Mouse (Mus musculus) kidney, embryonic 14.5 days (tissue): ENCODE measurements around the gene Abcc6. TPM values are rescaled to one million over a fixed set of nuclear protein-coding genes. Genes with fewer than 3 reads are reported as not detected.
A peak's percentile ranks its signal among the peaks of the same experiment; 100 is the strongest.

Experiments used
- ATAC-seq: fragments of 200-750 bp; cut with Nextera tagmentation; 2 replicates; pipeline ENCODE4 v1.8.0; 2017; ENCODE audit warnings: moderate number of reproducible peaks, mild to moderate bottlenecking, moderate TSS enrichment, moderate library complexity; ENCODE audit not compliant: low FRiP score, low TSS enrichment
- H3K27ac ChIP-seq: fragments of 300-500 bp; sonication (generic); 2 replicates; pipeline ENCODE4 v1.5.1; 2014; ENCODE audit warnings: low read depth, mild to moderate bottlenecking, low read length, moderate library complexity, mixed read lengths
- H3K27me3 ChIP-seq: fragments of 300-500 bp; sonication (generic); 2 replicates; pipeline ENCODE4 v1.6.1; 2014; ENCODE audit warnings: mild to moderate bottlenecking, low read length; ENCODE audit not compliant: control insufficient read depth, insufficient read depth
- H3K36me3 ChIP-seq: fragments of 300-500 bp; sonication (generic); 2 replicates; pipeline ENCODE4 v1.6.1; 2014; ENCODE audit warnings: low read length, mixed read lengths; ENCODE audit not compliant: control insufficient read depth, insufficient read depth
- H3K4me1 ChIP-seq: fragments of 300-500 bp; sonication (generic); 2 replicates; pipeline ENCODE4 v1.6.1; 2014; ENCODE audit warnings: low read length, mixed read lengths; ENCODE audit not compliant: control insufficient read depth, insufficient read depth
- H3K4me2 ChIP-seq: fragments of 300-500 bp; sonication (generic); replicated peaks from 2 replicates; pipeline ENCODE4 v1.6.1; 2014; ENCODE audit warnings: low read depth, mild to moderate bottlenecking, low read length
- H3K4me3 ChIP-seq: fragments of 300-500 bp; sonication (generic); 2 replicates; pipeline ENCODE4 v1.5.1; 2014; ENCODE audit warnings: mild to moderate bottlenecking, low read length
- H3K9ac ChIP-seq: fragments of 300-500 bp; sonication (generic); 2 replicates; pipeline ENCODE4 v1.6.1; 2014; ENCODE audit warnings: low read depth, mild to moderate bottlenecking, low read length, moderate library complexity
- H3K9me3 ChIP-seq: fragments of 300-500 bp; sonication (generic); 2 replicates; pipeline ENCODE4 v1.6.1; 2016; ENCODE audit warnings: low read length; ENCODE audit not compliant: control insufficient read depth
- WGBS: fragments of 180-500 bp; shearing (Covaris S2); extraction: QIAGEN DNeasy Blood & Tissue Kit; methylation state at CpG from one replicate; pipeline ENCODE4 v1.1.7; 2014; 5-methylcytosine and 5-hydroxymethylcytosine counted together
- polyA plus RNA-seq: library from polyadenylated mRNA; unstranded; fragments of >200 nt; fragmentation: Nextera tagmentation; extraction: Ambion mirVana; gene quantifications from 2 replicates; pipeline ENCODE4 v1.2.1, GENCODE M21; 2014

Gene Abcc6
- polyA plus RNA-seq, 1 experiment from 2014 or later: 0.53 TPM

GRCm38 (mm10) chr7:46052161-46052821, 22.2 kb upstream of the Abcc6 start:
- Histone ChIP-seq H3K9me3 (no peaks in the 10 kb centered on the region), H3K36me3 (peaks cover 67% of the 10 kb centered on the region), H3K4me3 (no peak overlapping the region), H3K4me1 (no peaks in the 10 kb centered on the region), H3K27ac (no peak overlapping the region), H3K27me3 (no peaks in the 10 kb centered on the region), H3K4me2 (no peak overlapping the region), H3K9ac (no peak overlapping the region)
- ATAC-seq: no peak
- 91% methylated on average over 4 of the region's 4 CpGs for WGBS

GRCm38 (mm10) chr7:46049981-46050380, 19.9 kb upstream of the Abcc6 start:
- no peak overlapping the region for H3K27ac ChIP-seq
- H3K4me2 ChIP-seq: no peak overlapping the region
- H3K27me3 ChIP-seq: no peaks in the 10 kb centered on the region
- ATAC-seq: no peak
- no peaks in the 10 kb centered on the region for H3K9me3 ChIP-seq
- peaks cover 65% of the 10 kb centered on the region for H3K36me3 ChIP-seq
- no peak overlapping the region for H3K4me3 ChIP-seq
- no peaks in the 10 kb centered on the region for H3K4me1 ChIP-seq
- no peak overlapping the region for H3K9ac ChIP-seq
- 97% methylated on average over 7 of the region's 7 CpGs for WGBS

GRCm38 (mm10) chr7:46047873-46048562, 17.9 kb upstream of the Abcc6 start:
- Histone ChIP-seq H3K9ac (no peak overlapping the region), H3K27ac (no peak overlapping the region), H3K9me3 (no peaks in the 10 kb centered on the region), H3K4me3 (no peak overlapping the region), H3K4me1 (no peaks in the 10 kb centered on the region), H3K4me2 (no peak overlapping the region), H3K27me3 (no peaks in the 10 kb centered on the region), H3K36me3 (peaks cover 69% of the 10 kb centered on the region)
- WGBS: 92% methylated on average over 13 of the region's 13 CpGs
- ATAC-seq: no peak

- no peaks in the 10 kb centered on the region for H3K27me3 ChIP-seq
- H3K4me3 ChIP-seq: no peak overlapping the region
- H3K36me3 ChIP-seq: peaks cover 76% of the 10 kb centered on the region
- no peak overlapping the region for H3K9ac ChIP-seq
- H3K4me2 ChIP-seq: no peak overlapping the region
- H3K9me3 ChIP-seq: no peaks in the 10 kb centered on the region
- no peaks in the 10 kb centered on the region for H3K4me1 ChIP-seq
- WGBS: 94% methylated on average over 11 of the region's 11 CpGs
- no peak for ATAC-seq
- no peak overlapping the region for H3K27ac ChIP-seq
Measured at GRCm38 (mm10) chr7:46045882-46046281, 15.8 kb upstream of the Abcc6 start.

- no peaks in the 10 kb centered on the region for H3K4me1 ChIP-seq
- H3K4me3 ChIP-seq: no peak overlapping the region
- peaks cover 76% of the 10 kb centered on the region for H3K36me3 ChIP-seq
- H3K27me3 ChIP-seq: no peaks in the 10 kb centered on the region
- no peak overlapping the region for H3K4me2 ChIP-seq
- H3K9ac ChIP-seq: no peak overlapping the region
- no peak for ATAC-seq
- H3K27ac ChIP-seq: no peak overlapping the region
- no peaks in the 10 kb centered on the region for H3K9me3 ChIP-seq
- WGBS: 90% methylated on average over 10 of the region's 10 CpGs
Measured at GRCm38 (mm10) chr7:46044106-46044505, 14.0 kb upstream of the Abcc6 start.

- Histone ChIP-seq H3K4me3 (no peak overlapping the region), H3K9me3 (no peaks in the 10 kb centered on the region), H3K4me1 (peaks cover 9% of the 10 kb centered on the region), H3K9ac (no peak overlapping the region), H3K4me2 (no peak overlapping the region), H3K27ac (no peak overlapping the region), H3K36me3 (peaks cover 61% of the 10 kb centered on the region), H3K27me3 (no peaks in the 10 kb centered on the region)
- WGBS: 64% methylated on average over 2 of the region's 2 CpGs
- no peak for ATAC-seq
Measured at GRCm38 (mm10) chr7:46039873-46040272, 9.8 kb upstream of the Abcc6 start.

- Histone ChIP-seq H3K36me3 (peaks cover 39% of the 10 kb centered on the region), H3K9me3 (no peaks in the 10 kb centered on the region), H3K9ac (no peak overlapping the region), H3K4me2 (no peak overlapping the region), H3K27ac (no peak overlapping the region), H3K4me1 (peaks cover 17% of the 10 kb centered on the region), H3K27me3 (no peaks in the 10 kb centered on the region), H3K4me3 (no peak overlapping the region)
- WGBS: 91% methylated on average over 6 of the region's 6 CpGs
- no peak for ATAC-seq
Measured at GRCm38 (mm10) chr7:46037433-46037832, 7.3 kb upstream of the Abcc6 start.

- Histone ChIP-seq H3K4me3 (no peak overlapping the region), H3K27me3 (no peaks in the 10 kb centered on the region), H3K4me2 (no peak overlapping the region), H3K9ac (no peak overlapping the region), H3K4me1 (peaks cover 17% of the 10 kb centered on the region), H3K27ac (no peak overlapping the region), H3K9me3 (no peaks in the 10 kb centered on the region), H3K36me3 (peaks cover 22% of the 10 kb centered on the region; the same call in 1 of the 2 replicates)
- ATAC-seq: no peak
- WGBS: 88% methylated on average over 2 of the region's 2 CpGs
Measured at GRCm38 (mm10) chr7:46035468-46035867, 5.4 kb upstream of the Abcc6 start.

- Histone ChIP-seq H3K36me3 (peaks cover 22% of the 10 kb centered on the region; the same call in 1 of the 2 replicates), H3K4me1 (peaks cover 17% of the 10 kb centered on the region), H3K9me3 (no peaks in the 10 kb centered on the region), H3K27ac (no peak overlapping the region), H3K4me2 (peak overlapping the region; percentile 94), H3K27me3 (no peaks in the 10 kb centered on the region), H3K9ac (no peak overlapping the region), H3K4me3 (peak overlapping the region; percentile 95; the same call in 1 of the 2 replicates)
- ATAC-seq: no peak
- WGBS: 81% methylated on average over 2 of the region's 2 CpGs
Measured at GRCm38 (mm10) chr7:46034991-46035390, 4.9 kb upstream of the Abcc6 start.
